Mouse (Mus musculus): ENCODE measurements around the gene Adprhl2.

Adprhl2 gene

DNA sequence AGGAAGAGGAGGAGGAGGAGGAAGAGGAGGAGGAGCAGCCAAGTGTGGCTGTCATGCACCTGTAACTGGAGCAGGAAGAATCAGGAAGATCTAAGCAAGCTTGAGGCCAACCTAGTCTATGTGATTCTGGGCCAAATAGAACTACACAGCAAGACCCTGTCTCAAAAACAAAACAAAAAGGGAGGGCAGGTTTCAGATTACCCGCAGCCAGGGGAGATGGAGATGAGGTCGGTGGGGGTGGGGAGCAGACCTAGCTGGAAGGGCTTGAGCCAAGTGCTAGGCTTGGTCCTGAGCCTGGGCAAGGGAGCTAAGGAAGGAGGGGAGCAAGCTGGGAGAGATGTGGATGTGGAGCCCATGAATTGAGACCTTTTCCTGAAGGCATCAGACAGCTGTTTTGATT is 14.7 kb downstream of the Adprhl2 start:
- DNase-seq (ENCODE audit: low spot score): no peak

DNA sequence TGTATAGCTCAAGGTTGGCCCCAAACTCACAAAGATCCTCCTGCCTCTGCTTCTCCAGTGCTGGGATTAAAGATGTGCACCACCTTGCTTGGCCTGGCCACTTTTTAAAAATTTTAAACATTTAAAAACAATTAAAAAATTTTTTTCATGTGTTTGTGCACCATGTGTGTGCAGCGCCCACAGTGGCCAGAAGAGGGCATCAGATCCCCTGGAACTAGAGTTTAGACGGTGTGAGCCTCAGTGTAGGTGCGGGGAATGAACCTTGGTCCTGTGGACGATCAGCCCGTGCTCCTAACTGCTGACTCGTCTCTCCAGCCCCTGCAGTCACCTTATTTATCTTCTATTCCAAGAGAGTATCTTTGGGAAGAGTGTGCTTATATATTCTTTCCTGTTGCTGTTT is 15.4 kb downstream of the Adprhl2 start:
- no peak for DNase-seq (ENCODE audit: low spot score)

DNA sequence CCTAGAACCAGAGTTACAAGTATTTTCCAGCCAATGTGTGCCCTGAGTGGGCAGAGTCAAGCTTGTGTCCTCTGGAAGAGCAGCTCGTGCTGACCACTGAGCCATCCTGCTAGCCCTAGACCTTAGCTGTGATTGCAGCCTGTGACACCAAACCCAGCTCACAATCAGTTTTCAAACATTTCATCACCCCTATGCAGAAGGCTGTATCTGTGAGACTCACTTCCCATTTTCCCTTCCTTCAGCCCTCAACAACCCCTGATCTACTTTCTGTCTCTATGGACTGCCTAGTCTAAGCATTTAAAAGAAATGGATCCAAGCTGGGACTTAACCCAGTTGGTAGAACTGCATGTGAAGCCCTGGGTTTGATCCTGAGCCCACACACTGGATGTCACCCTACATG is 16.1 kb downstream of the Adprhl2 start:
- no peak for DNase-seq (ENCODE audit: low spot score)

DNA sequence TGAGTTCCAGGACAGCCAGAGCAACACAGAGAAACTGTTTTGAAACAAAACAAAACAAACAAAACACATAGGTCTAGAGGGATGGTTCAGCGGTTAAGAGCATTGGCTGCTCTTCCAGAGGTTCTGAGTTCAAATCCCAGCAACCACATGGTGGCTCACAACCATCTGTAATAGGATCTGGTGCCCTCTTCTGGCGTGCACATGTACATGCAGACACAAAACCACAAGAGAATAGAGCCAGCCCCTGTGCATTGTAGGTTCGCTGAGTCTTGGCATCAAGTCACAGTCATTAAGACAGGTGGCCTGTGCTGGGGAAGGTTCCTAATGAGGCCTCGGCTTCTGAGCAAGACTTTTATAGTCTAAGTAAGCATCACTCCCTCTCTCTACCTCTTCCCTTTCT is 17.6 kb downstream of the Adprhl2 start:
- DNase-seq (ENCODE audit: low spot score): no peak

DNA sequence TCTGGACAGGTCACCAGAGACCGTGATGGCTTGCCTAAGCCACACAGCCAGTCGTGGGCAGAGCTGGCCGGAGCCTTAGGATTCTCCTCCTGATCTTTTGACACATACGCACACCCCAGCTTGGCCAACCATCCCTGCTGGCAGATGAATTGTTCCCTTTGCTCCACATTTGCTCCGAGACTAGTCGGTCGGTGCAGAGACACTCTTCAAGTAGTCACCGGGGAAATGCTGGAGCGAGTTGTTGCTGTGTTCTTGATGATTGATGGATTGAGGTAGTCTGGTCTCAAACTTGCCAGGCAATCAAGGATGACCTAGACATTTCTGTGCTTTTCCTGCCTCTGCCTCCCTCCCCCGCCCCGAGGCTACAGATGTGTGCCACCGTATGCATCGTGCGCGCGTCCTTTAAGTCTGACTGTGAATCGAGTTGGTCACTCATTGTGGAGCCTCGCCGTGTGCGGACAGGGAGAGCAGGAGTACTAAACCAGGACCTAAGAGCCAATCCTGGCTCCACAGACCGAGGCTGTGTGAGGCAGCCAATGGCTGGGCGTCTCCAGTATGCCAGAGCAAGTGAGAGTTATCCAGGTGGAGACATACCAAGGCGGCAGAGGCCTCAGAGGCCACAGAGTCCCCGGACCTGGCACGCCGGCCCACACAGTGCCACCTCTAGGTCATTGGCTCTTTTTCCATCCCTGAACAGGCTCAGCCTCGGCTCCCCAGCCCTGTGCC is 19.8 kb downstream of the Adprhl2 start:
- DNase-seq (ENCODE audit: low spot score): no peak

DNA sequence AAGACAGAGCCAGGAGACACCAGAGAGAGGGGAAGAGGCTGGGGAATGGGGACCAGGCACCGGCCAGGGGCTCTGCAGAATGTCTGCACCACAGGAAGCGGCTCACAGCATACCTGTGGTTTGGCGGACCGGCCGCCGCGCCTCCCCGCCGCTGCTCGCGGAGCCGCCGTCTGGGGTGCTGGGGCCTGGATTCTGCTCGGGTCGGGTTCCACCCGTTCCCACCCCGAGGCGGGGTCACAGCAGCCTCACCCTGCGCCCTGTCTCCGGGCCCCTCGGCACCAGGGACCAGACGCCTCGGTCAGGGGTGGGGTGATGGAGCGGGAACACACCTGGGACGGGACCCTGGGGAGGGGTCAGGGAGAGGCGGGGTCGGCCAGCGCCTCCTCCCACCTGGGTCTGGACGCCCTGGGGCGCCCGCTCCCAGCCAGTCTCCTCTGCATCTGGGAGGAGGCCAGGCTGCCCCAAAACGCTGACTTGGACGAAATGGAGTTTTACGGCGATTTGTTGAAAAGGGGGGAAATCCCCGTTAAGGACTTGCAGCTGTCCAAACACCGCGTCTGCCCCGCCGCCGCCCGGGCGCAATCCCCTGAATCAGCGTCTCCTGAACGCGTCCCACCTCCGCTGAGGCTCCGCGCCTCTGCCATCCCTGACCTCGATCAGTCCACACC is 20.5 kb downstream of the Adprhl2 start:
- DNase-seq (ENCODE audit: low spot score): no peak

DNA sequence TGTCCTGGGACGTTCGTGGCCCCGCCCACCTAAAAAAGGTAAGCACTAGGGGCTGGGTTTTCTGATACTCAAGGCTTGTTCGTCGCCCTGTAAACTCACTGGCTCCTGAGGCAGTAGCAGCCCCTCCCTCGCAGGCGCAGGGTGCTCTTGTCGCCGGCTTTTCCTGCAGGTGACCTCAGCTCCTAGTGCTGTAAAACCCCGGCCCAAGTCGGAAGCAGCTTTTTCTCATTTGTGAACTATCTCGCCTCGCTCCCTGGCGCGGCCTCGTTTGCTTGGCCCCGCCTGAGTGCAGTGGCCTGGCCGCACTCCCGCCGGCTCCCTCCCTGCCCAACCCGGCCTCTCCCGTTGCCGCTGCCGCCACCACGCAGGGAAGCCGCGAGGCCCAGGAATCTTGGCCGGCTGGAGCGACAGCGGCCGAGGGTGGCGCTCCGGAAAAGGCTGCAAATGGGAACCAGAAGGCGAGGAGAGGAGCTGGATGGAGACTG is 24.8 kb downstream of the Adprhl2 start:
- no peak for DNase-seq (ENCODE audit: low spot score)

DNA sequence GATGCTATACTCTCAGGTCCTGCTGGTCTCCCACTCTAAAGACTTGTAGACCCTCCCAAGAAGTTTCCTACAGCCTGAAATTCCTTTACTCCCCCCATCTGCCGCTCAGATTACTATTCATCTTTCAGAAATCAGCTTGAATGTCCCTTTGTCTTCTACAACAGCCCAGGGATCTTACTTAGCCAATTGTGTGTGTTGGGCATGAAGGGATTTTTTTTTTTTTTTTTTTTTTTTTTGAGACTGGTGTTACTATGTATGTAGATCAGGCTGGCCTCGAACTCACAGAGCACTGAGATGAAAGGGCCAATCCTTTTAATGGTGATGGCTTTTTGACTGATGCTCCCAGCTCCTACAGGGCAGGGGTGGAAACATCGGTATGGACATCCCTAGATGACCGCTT is 25.6 kb downstream of the Adprhl2 start:
- no peak for DNase-seq (ENCODE audit: low spot score)

DNA sequence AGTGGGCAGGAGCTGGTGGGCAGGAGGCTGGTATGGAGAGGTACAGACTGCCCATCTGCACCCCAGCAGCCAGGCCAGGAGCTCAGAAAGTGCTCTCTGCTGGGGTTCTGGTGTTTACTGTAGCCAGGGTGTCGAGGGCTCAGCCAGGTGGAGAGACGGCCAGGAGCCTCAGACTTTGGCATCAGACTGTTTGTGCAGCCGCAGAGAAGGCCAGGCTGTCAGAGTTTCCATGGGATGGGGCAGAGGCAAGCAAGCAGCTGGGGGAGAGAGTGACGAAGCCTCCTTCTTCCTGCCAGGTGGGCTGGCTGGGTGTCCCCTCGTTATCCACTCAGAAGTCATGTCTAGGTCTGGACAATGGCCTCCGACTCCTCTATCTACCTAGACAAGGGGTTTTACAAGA is 26.4 kb downstream of the Adprhl2 start:
- DNase-seq (ENCODE audit: low spot score): no peak

DNA sequence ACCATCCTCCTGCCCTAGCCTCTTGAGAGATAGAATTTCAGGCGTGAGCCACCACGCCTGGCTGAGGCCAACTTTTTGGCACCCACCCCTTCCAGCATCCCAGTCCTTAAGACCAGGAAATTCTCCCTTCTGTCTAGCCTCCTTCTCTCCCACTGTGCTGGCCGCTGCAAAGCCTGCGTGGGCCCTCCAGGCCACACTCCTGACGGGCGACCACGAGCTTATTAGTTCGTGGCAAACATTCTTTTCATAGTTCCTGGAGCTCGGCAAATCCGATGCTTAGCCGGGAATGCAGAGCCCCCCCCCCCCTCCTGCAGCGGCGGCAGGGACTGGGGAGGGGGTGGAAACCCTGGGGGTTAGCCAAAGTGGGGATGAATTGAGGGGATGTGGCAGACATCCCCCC is 30.3 kb downstream of the Adprhl2 start:
- no peak for DNase-seq (ENCODE audit: low spot score)

DNA sequence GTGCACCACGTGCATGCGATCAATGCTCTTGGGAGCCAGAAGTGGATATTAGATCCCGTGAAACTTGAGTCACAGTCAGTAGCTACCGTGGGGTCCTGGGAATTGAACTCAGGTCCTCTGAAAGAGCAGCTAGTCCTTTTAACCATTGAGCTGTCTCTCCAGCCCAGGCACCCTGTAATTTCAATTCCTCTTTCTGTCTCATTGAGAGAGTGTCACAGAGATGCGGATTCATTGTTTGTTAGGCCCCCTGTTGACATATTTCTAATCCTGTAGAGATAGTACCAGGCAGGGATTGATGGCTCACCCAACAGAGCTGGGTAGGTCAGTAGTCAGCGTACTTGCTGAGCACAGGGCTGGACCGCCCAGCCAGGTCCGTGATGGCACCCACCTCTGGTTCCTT is 31.2 kb downstream of the Adprhl2 start:
- DNase-seq (ENCODE audit: low spot score): no peak

DNA sequence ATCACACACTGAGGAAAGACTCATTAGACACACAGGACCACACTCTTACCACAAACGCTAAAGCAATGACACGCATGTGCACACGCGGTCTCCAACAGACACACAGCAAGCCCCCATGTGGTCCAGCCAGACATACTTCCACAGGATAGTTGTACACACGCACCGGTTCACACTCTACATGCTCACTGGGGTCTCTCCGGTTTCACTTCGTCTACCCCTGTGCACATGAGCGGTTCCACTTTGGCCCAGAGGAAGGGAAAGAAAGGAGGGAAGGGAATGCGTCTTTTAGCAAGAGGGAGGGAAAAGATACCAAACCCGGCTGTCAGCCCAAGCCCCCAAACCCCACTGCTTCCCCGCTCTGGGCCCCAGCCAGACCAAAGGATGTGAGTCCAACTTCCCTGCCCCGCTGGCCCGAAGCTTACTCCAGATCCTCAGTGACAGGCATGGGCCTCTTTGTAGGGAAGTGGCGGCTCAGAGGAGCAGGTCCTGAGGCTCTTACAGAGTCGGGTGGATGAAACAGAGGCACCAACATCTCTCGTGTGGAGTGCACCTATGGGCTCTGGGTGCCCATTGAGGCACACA is 33.3 kb downstream of the Adprhl2 start:
- no peak for DNase-seq (ENCODE audit: low spot score)

DNA sequence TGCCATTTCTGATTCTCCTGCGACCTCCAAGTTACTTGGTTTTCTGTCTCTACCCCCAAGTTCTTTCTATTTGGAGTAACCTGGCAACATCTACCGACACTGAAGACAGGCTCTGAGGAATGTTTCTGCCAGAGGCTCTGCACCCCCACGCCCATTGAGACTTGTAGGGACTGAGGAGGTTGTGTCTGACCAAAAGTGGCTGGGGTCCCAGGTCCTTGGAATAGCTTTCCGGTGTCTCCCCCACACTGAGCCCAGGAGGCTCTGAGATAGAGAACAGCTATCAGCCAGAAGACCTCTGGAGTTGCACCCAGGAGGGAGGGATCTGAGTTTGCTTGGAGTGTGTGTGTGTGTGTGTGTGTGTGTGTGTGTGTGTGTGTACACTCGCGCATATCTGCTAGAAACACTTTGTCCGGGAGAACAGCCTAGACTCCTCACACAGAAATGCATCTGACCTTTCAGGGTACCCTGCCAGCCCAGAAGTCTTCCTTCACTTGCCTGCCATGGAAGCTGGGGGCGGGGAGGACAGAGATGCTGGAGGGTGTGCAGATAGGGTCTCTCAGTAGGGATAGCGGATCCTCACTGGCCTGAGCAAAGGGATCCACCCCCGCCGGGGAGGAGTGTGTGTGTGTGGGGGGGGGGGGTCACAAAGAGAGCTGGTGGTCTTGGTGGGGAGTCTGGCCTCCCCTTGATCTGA is 34.1 kb downstream of the Adprhl2 start:
- DNase-seq (ENCODE audit: low spot score): no peak

DNA sequence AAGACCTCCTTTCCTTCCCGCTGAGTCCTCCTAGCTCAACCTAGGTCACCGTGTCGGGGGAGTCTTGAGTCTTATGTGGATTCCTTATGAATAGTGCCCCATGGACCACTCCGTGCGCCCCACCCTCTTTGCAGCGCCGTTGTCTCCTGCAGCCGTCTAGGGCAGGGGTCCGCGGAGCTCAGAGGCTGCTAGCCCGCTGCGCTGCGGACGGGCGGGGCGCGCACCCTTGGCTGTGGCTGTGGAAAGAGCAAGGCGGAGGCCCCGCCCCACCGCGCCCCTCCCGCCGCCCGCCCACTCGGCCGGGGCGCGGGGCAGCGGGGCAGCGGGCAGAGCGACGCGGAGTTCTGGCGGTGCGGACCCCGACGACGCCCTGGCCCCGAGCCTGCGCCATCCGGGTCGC is 35.0 kb downstream of the Adprhl2 start, which contains the start of gene Col8a2:
TSS of gene Col8a2 (plus strand) at position 302 of the 400 bp plus-strand sequence.
- no peak for DNase-seq (ENCODE audit: low spot score)

DNA sequence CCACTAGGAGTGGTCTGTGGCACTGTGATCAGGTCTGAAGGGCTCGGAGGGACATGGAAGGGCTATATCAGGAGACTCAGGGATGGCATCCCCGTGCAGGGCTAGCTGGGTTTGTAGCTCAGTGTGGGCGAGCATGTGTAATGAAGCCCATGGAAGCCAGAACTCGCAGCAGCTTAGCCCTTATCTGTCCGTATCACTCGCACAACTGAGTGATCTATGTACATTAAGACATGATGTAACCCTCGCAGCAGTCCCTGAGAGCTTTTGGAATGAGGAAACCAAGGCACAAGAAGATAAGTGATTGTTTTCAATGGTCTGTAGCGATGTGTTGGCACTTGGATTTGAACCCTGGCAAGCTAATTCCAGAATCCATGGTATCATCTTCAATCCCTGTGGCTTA is 37.9 kb downstream of the Adprhl2 start:
- DNase-seq (ENCODE audit: low spot score): no peak

DNA sequence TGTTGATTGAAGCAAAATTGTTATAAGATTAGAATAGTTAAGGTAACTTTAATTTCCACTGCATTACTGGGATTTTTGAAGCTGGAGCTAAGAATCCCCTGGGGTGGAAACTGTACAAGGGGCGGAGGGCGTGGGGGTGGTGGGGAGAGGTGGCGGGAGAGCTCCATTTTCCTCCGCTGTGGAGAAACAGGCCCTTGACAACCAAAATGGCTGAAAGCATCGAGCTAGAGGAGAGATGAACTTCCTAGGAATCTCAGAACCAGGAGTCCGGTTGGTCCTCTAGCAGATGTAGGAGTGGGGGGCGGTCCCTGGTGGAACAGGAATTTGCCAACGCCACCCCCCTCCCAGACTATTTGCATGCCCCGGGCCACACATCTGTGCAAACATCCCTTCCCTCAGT is 39.8 kb downstream of the Adprhl2 start:
- DNase-seq (ENCODE audit: low spot score): no peak

DNA sequence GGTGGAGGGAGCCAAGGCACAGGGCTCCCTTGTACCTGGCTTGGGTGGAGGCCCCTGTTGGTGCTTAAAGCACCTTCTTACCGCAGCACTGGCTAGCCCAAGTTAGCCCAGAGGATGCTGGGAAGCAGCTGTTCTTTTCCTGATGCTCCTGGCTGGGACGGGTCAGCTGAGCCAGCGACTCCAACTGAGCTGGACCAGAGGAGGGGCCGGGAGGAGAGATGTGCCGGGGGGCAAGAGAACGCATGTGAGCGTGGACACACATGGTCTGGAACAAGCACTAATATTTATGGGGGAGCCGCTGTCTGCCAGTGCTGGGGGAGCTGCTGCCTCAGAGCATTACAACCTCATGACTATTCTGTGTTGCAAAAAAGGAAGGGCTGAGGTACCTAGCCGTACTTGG is 42.5 kb downstream of the Adprhl2 start:
- DNase-seq (ENCODE audit: low spot score): no peak

DNA sequence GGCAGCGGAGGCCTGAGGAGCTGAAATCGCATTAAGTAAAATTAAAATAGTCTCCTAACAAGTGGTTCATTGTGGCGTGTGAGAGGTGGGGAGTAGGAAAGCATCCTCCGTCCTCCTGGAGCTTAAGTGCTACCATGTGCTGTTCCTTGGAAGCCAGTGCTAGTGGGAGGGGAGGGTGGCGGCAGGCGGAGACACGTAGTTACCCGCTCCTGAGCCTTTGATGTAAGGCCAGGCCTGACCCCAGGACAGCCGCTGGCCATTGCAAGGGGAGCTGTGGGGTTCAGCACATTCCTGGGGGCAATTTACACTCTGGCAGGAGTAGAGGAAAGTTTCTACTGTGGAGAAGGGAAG is 43.0 kb downstream of the Adprhl2 start:
- DNase-seq (ENCODE audit: low spot score): no peak

DNA sequence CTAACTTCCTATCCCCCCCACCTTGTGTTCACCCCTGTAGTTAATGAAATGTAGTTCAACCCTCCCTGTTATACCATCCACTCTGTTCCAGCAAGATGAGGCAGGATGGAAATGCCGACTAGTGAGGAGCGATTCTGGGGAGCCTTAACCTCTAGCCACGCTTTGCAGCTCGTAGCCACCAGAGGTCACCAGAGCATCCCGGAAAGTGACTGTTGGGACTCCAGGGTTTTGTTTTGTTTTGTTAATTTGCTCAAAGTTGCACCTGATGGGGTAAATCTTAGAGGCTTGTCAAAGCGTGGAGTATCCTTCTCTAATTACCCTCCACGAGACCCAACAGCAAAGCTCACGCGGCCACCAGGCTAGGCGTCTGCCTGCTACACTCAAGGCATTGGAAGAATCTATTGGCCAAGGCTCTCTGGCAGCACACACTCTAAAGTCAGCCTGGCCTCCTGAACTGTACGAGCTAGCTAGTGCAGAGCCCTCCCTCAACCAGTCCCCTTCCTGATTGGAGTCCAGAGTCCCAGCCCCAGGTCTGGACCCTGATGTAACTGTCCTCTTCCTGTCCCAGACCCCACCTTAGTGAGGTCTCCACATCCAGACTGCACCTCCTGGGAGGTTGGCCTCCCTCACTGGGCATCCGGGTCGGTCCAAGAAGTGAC is 43.5 kb downstream of the Adprhl2 start:
- DNase-seq (ENCODE audit: low spot score): no peak

DNA sequence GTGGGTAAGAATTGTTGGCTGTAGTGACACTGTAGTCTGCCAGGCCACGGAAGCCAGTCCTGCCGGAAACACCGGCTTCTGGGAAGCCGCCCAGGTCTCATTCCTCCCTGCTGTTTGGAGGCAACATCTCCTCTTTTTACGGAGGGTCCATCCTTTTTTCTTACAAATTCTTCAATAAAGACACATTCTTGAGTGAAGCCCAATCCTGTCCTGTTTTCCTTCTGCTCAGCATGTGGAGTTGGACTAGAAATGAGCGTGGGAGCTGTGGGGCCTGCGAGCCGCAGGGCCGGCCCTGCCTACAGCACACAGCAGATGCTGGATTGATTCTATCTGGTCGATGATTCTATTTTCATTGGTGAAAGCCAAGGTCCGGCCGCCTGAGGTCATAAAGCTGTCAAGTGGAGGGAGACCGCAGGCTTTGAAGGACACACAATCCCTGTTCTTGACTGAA is 45.8 kb downstream of the Adprhl2 start:
- DNase-seq (ENCODE audit: low spot score): no peak

DNA sequence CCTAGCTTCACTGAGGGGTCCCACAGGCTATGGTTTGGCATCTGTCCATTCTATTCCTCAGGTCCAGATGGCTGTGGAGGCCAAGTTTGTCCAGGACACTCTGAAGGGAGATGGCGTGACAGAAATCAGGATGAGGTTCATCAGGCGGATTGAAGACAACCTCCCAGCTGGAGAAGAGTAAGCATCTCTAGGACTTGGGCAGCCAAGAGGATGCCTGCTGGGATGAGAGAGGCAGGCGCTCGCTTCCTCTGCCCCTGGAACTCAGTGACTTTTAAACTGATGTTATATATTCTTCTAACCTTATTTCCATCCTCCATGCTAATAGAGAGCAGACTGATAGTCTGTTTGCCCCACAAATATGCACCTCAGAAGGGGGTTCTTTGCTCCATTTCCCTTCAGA is 46.4 kb downstream of the Adprhl2 start:
- DNase-seq (ENCODE audit: low spot score): no peak

DNA sequence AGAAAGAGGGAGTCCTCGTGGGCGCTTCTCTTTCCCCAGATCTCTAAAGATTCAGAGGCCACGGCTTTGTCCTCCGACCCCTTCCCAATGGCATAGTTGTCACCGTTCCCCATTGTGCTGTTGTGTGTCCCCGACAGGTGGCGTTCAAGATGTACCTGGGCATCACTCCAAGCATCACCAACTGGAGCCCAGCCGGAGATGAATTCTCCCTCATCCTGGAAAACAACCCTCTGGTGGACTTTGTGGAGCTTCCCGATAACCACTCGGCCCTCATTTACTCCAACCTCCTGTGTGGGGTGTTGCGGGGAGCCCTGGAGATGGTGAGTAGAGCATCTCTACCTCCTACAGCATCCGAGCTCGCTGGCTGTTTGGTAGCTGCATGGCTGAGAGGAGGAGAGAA is 47.8 kb downstream of the Adprhl2 start:
- no peak for DNase-seq (ENCODE audit: low spot score)
